Mouse (Mus musculus) adrenal gland, postnatal 25 days (tissue): ENCODE data around the gene Actr2. TPM values are rescaled to one million over a fixed set of nuclear protein-coding genes. Genes with fewer than 3 reads are reported as not detected.
"Not testable (repeated sequence)": the region's sequence is repeated elsewhere in the genome, so short reads cannot be mapped to it uniquely, and the experiment has no call there.

ENCODE experiments used
- DNase-seq: peaks from one replicate; pipeline ENCODE4 v3.0.0; 2021; ENCODE audit warnings: mixed read lengths
- total RNA-seq: library from RNA; stranded (reverse); gene quantifications from 2 replicates; pipeline ENCODE4 v1.2.3, GENCODE M21; 2021

Gene Actr2
- total RNA-seq, 1 experiment from 2014 or later: 131 TPM

DNA sequence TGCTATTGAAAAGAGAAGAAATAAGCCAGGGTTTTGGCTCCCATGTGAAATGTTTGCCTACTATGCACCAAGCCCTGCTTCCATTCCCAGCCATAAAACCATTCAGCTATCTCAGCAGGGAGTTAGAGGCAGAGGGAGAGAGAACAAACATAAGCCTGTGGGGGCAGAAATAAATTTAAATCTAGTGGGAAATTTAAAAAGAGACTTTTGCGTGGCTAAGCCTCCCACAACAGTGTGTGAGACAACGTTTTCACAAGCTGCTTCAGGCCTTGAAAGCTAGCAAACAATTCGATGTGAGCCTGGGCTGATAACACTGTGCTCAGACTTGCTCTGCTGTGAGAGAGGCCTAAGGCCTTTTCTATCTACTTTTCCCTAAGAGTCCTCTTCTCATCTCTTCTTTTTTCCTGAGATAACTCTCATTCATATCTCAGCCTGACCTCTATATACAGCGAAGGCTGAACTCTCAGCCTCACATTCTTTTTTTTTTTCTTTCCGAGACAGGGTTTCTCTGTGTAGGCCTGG is 3.4 kb upstream of the Actr2 start:
- no peak for DNase-seq

- DNase-seq: peak; percentile 74
Measured at GRCm38 (mm10) chr11:20112006-20112740, 540 bp downstream of the Actr2 start.

- DNase-seq: no peak
Measured at GRCm38 (mm10) chr11:20108151-20108550, 4.6 kb downstream of the Actr2 start.

DNA sequence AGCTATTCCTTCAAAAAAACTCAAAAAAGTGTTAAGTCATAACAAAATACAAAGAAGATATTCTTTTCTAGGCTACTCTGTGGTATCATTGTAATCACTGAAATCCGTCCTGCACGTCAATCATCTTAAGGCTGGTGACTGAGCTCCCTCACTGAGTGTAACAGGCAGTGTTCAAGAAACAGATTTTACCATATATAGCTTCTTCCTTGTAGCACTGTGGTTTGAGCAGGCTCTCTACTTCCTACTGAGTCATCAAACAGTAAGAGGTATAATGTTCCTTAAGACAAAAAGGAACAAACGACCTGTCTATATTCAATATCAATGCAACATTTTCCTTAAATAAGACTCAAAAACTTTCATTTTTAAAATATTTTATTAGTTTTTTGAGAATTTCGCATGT is 5.0 kb downstream of the Actr2 start:
- DNase-seq: no peak

- DNase-seq: no peak
Measured at GRCm38 (mm10) chr11:20106946-20107345, 5.8 kb downstream of the Actr2 start.

DNA sequence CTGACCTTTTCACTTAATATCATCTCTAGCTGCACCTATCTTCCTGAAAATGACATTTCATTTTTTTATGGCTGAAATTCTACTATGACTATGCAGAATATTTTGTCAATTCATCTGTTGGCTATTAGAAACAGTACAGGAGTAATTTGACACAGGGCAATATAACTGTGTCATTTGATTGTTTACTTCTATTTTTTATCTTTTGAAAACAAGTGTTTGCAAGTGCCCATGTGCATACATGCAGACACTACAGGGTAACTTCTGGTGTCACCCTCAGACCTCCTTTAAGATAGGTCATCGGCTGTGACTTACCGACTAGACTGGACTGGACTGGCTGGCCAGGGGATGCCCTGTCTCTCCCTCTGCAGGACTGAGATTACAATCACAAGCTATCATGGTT is 8.8 kb downstream of the Actr2 start:
- no peak for DNase-seq

GRCm38 (mm10) chr11:20086306-20086705 is 26.4 kb downstream of the Actr2 start:
- DNase-seq: no peak

- DNase-seq: no peak
Measured at GRCm38 (mm10) chr11:20085635-20086034, 27.1 kb downstream of the Actr2 start.

- DNase-seq: no peak
Measured at GRCm38 (mm10) chr11:20075415-20075814, 37.3 kb downstream of the Actr2 start.

DNA sequence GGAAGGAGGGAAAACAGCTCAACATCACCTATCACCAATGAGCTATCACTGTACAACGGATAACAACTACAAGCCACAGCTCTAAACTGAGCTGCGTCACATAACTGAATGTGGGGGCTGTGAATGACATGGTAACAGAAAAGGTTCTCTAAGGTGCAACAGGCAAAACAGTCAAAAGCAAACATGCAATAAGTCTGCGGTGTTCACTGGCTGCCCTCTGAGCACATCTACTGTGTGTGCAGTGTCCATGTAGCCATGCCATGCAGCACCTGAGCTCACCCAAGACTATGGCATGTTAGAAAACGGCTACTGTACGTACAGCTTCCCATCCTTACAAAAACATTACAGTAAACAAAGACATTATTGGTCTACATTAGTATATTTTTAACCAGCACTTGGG is 39.9 kb downstream of the Actr2 start:
- DNase-seq: no peak

GRCm38 (mm10) chr11:20072174-20072573 is 40.5 kb downstream of the Actr2 start:
- DNase-seq: no peak

GRCm38 (mm10) chr11:20068346-20069004 is 44.2 kb downstream of the Actr2 start:
- no peak for DNase-seq

- no peak for DNase-seq
Measured at GRCm38 (mm10) chr11:20067521-20067920, 45.2 kb downstream of the Actr2 start.

GRCm38 (mm10) chr11:20066106-20066505 is 46.6 kb downstream of the Actr2 start:
- DNase-seq: peak; percentile 61

DNA sequence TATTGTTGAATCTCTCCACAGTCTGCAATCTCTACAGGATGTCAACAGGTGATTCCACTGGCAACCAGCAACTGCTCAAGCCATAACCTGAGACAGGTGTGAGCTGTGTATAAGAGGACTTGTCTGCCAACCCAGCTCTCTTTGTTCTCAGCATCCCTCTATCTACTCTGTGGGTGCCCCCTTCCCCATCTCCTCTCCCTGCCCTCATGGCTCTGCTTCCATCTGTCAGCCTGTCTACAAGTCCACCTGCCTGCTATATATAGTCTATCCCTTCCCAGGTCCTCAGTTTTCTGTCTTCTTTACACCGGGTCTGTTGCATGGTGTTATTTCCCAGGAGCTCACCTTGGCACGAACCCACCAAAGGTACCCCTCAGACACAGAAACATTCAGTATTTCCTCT is 47.8 kb downstream of the Actr2 start:
- DNase-seq: no peak

- not testable (repeated sequence) for DNase-seq
Measured at GRCm38 (mm10) chr11:20064086-20064485, 48.6 kb downstream of the Actr2 start.

DNA sequence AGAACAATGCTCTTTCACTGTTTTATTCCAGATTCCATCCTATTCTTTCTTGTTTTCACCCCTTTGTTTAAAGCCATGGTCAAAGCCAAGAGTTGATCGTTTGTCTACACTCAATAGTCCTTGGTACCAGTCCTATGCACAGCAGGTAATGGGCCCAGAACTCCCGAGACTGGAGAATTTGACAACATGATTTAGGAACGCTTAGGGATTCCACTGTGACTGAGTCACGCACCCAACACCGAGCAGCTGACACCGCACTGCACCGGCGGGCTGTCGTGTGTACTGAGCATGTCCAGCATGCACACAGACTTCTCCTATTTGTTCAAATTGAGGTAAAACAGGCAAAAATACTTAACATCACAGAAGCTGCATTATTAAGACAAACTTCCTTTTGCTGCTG is 49.9 kb downstream of the Actr2 start:
- peak; percentile 31 for DNase-seq

DNA sequence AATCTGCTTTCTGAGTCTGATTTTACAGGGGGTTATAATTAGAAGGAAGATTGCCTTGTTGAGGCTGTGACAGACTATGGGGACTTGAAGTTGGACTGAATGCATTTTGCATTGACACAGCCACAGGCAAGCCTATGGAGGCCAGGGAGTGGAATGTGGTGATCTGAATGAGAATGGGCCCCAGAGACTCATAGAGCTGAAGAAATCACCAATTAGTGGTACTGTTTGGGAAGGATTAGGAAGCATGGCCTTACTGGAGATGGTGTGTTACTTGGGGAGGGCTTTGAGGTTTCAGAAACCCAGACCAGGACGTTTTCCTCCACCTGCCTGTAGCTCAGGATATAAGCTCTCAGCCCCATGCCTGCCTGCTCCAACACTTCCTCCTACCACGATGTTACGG is 53.0 kb downstream of the Actr2 start:
- DNase-seq: no peak

GRCm38 (mm10) chr11:20057429-20057828 is 55.3 kb downstream of the Actr2 start:
- DNase-seq: no peak

GRCm38 (mm10) chr11:20056168-20056567 is 56.5 kb downstream of the Actr2 start:
- no peak for DNase-seq

DNA sequence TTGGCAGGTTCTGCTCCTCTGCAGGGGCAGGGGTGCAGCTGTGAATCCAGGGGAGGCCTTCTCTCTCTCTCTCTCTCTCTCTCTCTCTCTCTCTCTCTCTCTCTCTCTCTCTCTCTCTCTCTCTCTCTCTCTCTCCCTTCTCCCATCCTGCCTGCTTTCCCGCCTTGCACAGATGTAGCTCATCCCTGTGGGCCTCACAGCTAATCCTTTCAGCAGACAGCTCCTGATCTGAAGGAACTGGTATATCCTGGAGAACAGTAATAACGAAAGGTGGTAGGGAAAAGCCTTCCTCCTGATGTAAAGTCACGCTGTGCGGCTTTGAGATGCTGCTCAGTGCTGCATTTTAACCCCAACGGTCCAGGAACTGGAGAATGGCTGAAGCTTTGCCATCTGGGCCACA is 58.1 kb downstream of the Actr2 start:
- DNase-seq: no peak

GRCm38 (mm10) chr11:20053951-20054350 is 58.8 kb downstream of the Actr2 start:
- DNase-seq: no peak

GRCm38 (mm10) chr11:20052814-20053536 is 59.7 kb downstream of the Actr2 start:
- DNase-seq: no peak
